Mouse (Mus musculus) intestine, embryonic 15.5 days (tissue): ENCODE results near the gene AF366264. TPM values are rescaled to one million over a fixed set of nuclear protein-coding genes. Genes with fewer than 3 reads are reported as not detected.
"Not testable (repeated sequence)": the region's sequence is repeated elsewhere in the genome, so short reads cannot be mapped to it uniquely, and the experiment has no call there.

ENCODE experiments used
- ATAC-seq: fragments of 200-750 bp; cut with Nextera tagmentation; 2 replicates; pipeline ENCODE4 v1.8.0; 2017; ENCODE audit warnings: moderate TSS enrichment, moderate library complexity
- H3K27ac ChIP-seq: fragments of 300-500 bp; sonication (generic); 2 replicates; pipeline ENCODE4 v1.5.1; 2015; ENCODE audit warnings: mild to moderate bottlenecking, inconsistent platforms
- H3K27me3 ChIP-seq: fragments of 300-500 bp; sonication (generic); replicated peaks from 2 replicates; pipeline ENCODE4 v1.6.1; 2015; ENCODE audit warnings: inconsistent platforms
- H3K36me3 ChIP-seq: fragments of 300-500 bp; sonication (generic); 2 replicates; pipeline ENCODE4 v1.6.1; 2015; ENCODE audit warnings: inconsistent platforms
- H3K4me1 ChIP-seq: fragments of 300-500 bp; sonication (generic); replicated peaks from 2 replicates; pipeline ENCODE4 v1.6.1; 2015; ENCODE audit warnings: inconsistent platforms
- H3K4me2 ChIP-seq: fragments of 300-500 bp; sonication (generic); replicated peaks from 2 replicates; pipeline ENCODE4 v1.6.1; 2015; ENCODE audit warnings: mild to moderate bottlenecking, inconsistent platforms
- H3K4me3 ChIP-seq: fragments of 300-500 bp; sonication (generic); replicated peaks from 2 replicates; pipeline ENCODE4 v1.5.1; 2015; ENCODE audit warnings: inconsistent platforms
- H3K9ac ChIP-seq: fragments of 300-500 bp; sonication (generic); 2 replicates; pipeline ENCODE4 v1.6.1; 2015; ENCODE audit warnings: inconsistent platforms
- H3K9me3 ChIP-seq: fragments of 300-500 bp; sonication (generic); 2 replicates; pipeline ENCODE4 v1.6.1; 2016; ENCODE audit warnings: inconsistent platforms
- WGBS: fragments of 180-500 bp; shearing (Covaris S2); methylation state at CpG from one replicate; pipeline ENCODE4 v1.1.7; 2015; 5-methylcytosine and 5-hydroxymethylcytosine counted together
- polyA plus RNA-seq: library from polyadenylated mRNA; unstranded; fragments of >200 nt; fragmentation: Nextera tagmentation; extraction: Ambion mirVana; gene quantifications from 2 replicates; pipeline ENCODE4 v1.2.1, GENCODE M21; 2015

Gene AF366264
- not detected in 2 replicates for polyA plus RNA-seq

- H3K27me3 ChIP-seq, H3K9me3 ChIP-seq, H3K4me2 ChIP-seq, H3K36me3 ChIP-seq, H3K9ac ChIP-seq, H3K4me3 ChIP-seq, H3K4me1 ChIP-seq, H3K27ac ChIP-seq, ATAC-seq: not testable (repeated sequence)
- WGBS = 84% methylated on average over 5 of the region's 5 CpGs
These were observed at the start of gene AF366264 for GRCm38 (mm10) chr8:13838289-13838688. AF366264 (minus strand) TSS chr8:13838389.

- WGBS = 84% methylated on average over 1 of the region's 1 CpGs
- H3K27me3 ChIP-seq, H3K4me3 ChIP-seq, H3K9me3 ChIP-seq, H3K4me1 ChIP-seq, H3K4me2 ChIP-seq, ATAC-seq, H3K9ac ChIP-seq, H3K36me3 ChIP-seq, H3K27ac ChIP-seq: not testable (repeated sequence)
These were observed 5.1 kb upstream of the AF366264 start for GRCm38 (mm10) chr8:13843286-13843685.

GRCm38 (mm10) chr8:13828598-13829172 lies 9.5 kb downstream of the AF366264 start:
- H3K4me3 ChIP-seq = no peak overlapping the region
- H3K9me3 ChIP-seq = no peaks in the 10 kb centered on the region
- no peaks in the 10 kb centered on the region for H3K4me1 ChIP-seq
- H3K36me3 ChIP-seq = no peaks in the 10 kb centered on the region
- ATAC-seq = no peak
- H3K9ac ChIP-seq = no peak overlapping the region
- no peak overlapping the region for H3K27ac ChIP-seq
- no peaks in the 10 kb centered on the region for H3K27me3 ChIP-seq
- H3K4me2 ChIP-seq = no peak overlapping the region
- WGBS = 69% methylated on average over 7 of the region's 7 CpGs

- no peak overlapping the region for H3K9ac ChIP-seq
- no peak for ATAC-seq
- H3K27ac ChIP-seq = no peak overlapping the region
- H3K4me3 ChIP-seq = no peak overlapping the region
- H3K27me3 ChIP-seq = no peaks in the 10 kb centered on the region
- H3K4me1 ChIP-seq = no peaks in the 10 kb centered on the region
- no peaks in the 10 kb centered on the region for H3K9me3 ChIP-seq
- H3K4me2 ChIP-seq = no peak overlapping the region
- H3K36me3 ChIP-seq = peaks cover 20% of the 10 kb centered on the region
- 91% methylated on average over 5 of the region's 5 CpGs for WGBS
These were observed 38.6 kb downstream of the AF366264 start for GRCm38 (mm10) chr8:13799566-13799965.

- Histone ChIP-seq H3K27me3 (no peaks in the 10 kb centered on the region), H3K4me2 (no peak overlapping the region), H3K9me3 (no peaks in the 10 kb centered on the region), H3K27ac (no peak overlapping the region), H3K9ac (no peak overlapping the region), H3K4me1 (0 out of 2 replicates have a peak, but pooled peaks cover 2% of the 10 kb centered on the region), H3K36me3 (peaks cover 20% of the 10 kb centered on the region), H3K4me3 (no peak overlapping the region)
- no peak for ATAC-seq
- WGBS = 89% methylated on average over 5 of the region's 5 CpGs
These were observed 40.5 kb downstream of the AF366264 start for GRCm38 (mm10) chr8:13797676-13798075.

- Histone ChIP-seq H3K4me1 (0 out of 2 replicates have a peak, but pooled peaks cover 2% of the 10 kb centered on the region), H3K9ac (no peak overlapping the region), H3K4me3 (no peak overlapping the region), H3K4me2 (no peak overlapping the region; the same call in 1 of the 2 replicates), H3K36me3 (peaks cover 27% of the 10 kb centered on the region), H3K27ac (no peak overlapping the region), H3K27me3 (no peaks in the 10 kb centered on the region), H3K9me3 (no peaks in the 10 kb centered on the region)
- 66% methylated on average over 11 of the region's 11 CpGs for WGBS
- peak; percentile 78 for ATAC-seq
These were observed 44.5 kb downstream of the AF366264 start for GRCm38 (mm10) chr8:13793746-13794101.

GRCm38 (mm10) chr8:13793097-13793745 lies 45.0 kb downstream of the AF366264 start:
- Histone ChIP-seq H3K4me3 (no peak overlapping the region), H3K36me3 (peaks cover 26% of the 10 kb centered on the region), H3K27me3 (no peaks in the 10 kb centered on the region), H3K27ac (no peak overlapping the region), H3K9ac (no peak overlapping the region), H3K4me2 (no peak overlapping the region; the same call in 1 of the 2 replicates), H3K9me3 (no peaks in the 10 kb centered on the region), H3K4me1 (0 out of 2 replicates have a peak, but pooled peaks cover 2% of the 10 kb centered on the region)
- ATAC-seq = peak; percentile 91
- WGBS = 72% methylated on average over 8 of the region's 8 CpGs

- no peak overlapping the region for H3K4me3 ChIP-seq
- 95% methylated on average over 8 of the region's 8 CpGs for whole genome bisulfite sequencing
- 0 out of 2 replicates have a peak, but pooled peaks cover 7% of the 10 kb centered on the region for H3K4me1 ChIP-seq
These were observed 48.6 kb downstream of the AF366264 start for GRCm38 (mm10) chr8:13789606-13790005.

GRCm38 (mm10) chr8:13785764-13786299 lies 52.4 kb downstream of the AF366264 start:
- under 1% methylated on average over 46 of the region's 47 CpGs for WGBS

More at GRCm38 (mm10) chr8:13789606-13790005, 48.6 kb downstream of the AF366264 start:
- no peaks in the 10 kb centered on the region for H3K27me3 ChIP-seq
- H3K4me2 ChIP-seq = no peak overlapping the region
- H3K27ac ChIP-seq = no peak overlapping the region
- peaks cover 7% of the 10 kb centered on the region for H3K36me3 ChIP-seq
- no peak overlapping the region for H3K9ac ChIP-seq
- no peak for ATAC-seq
- H3K9me3 ChIP-seq = no peaks in the 10 kb centered on the region

GRCm38 (mm10) chr8:13785250-13785763 lies 52.9 kb downstream of the AF366264 start, which contains the start of gene Upf3a:
Upf3a (plus strand) TSS chr8:13785615.
- Histone ChIP-seq H3K4me3 (peak within 1 kb of the TSS; percentile 84), H3K9me3 (no peaks in the 10 kb centered on the region)
- under 1% methylated on average over 47 of the region's 47 CpGs for whole genome bisulfite sequencing

More at GRCm38 (mm10) chr8:13785764-13786299, 52.4 kb downstream of the AF366264 start:
- H3K4me1 ChIP-seq = 0 out of 2 replicates have a peak, but pooled peaks cover 4% of the 10 kb centered on the region
- H3K27ac ChIP-seq = peak overlapping the region; percentile 98
- peak overlapping the region; percentile 88 for H3K4me2 ChIP-seq
- peak; percentile 97 for ATAC-seq
- H3K4me3 ChIP-seq = peak overlapping the region; percentile 84
- peaks cover 10% of the 10 kb centered on the region for H3K36me3 ChIP-seq
- peak overlapping the region; percentile 86 for H3K9ac ChIP-seq
- no peaks in the 10 kb centered on the region for H3K27me3 ChIP-seq
- no peaks in the 10 kb centered on the region for H3K9me3 ChIP-seq

More at GRCm38 (mm10) chr8:13785250-13785763, 52.9 kb downstream of the AF366264 start, which contains the start of gene Upf3a:
- Histone ChIP-seq H3K27ac (peak within 1 kb of the TSS; percentile 98), H3K27me3 (no peaks in the 10 kb centered on the region), H3K9ac (peak within 1 kb of the TSS; percentile 86), H3K36me3 (peaks cover 11% of the 10 kb centered on the region), H3K4me1 (0 out of 2 replicates have a peak, but pooled peaks cover 4% of the 10 kb centered on the region), H3K4me2 (peak within 1 kb of the TSS; percentile 88)
- ATAC-seq = peak; percentile 97
